Mouse (Mus musculus) heart, embryonic 10.5 days (tissue): Measurements from ENCODE around the gene Paqr3. TPM values are rescaled to one million over a fixed set of nuclear protein-coding genes. Genes with fewer than 3 reads are reported as not detected.

Experiments
- DNase-seq: peaks from one replicate; pipeline ENCODE4 v3.0.0-alpha.2; 2017; ENCODE audit warnings: low spot score
- H3K27ac ChIP-seq: fragments of 300-500 bp; sonication (generic); 2 replicates; pipeline ENCODE4 v1.5.1; 2016; ENCODE audit warnings: mild to moderate bottlenecking
- H3K27me3 ChIP-seq: fragments of 300-500 bp; sonication (generic); 2 replicates; pipeline ENCODE4 v1.6.1; 2016; ENCODE audit warnings: mild to moderate bottlenecking; ENCODE audit not compliant: poor library complexity, insufficient read depth, severe bottlenecking
- H3K36me3 ChIP-seq: fragments of 300-500 bp; sonication (generic); 2 replicates; pipeline ENCODE4 v1.6.1; 2016; ENCODE audit warnings: mild to moderate bottlenecking, moderate library complexity
- H3K4me1 ChIP-seq: fragments of 300-500 bp; sonication (generic); 2 replicates; pipeline ENCODE4 v1.6.1; 2016; ENCODE audit warnings: mild to moderate bottlenecking
- H3K4me3 ChIP-seq: fragments of 300-500 bp; sonication (generic); 2 replicates; pipeline ENCODE4 v1.5.1; 2016; ENCODE audit warnings: mild to moderate bottlenecking, moderate library complexity
- H3K9me3 ChIP-seq: fragments of 300-500 bp; sonication (generic); 2 replicates; pipeline ENCODE4 v1.6.1; 2016; ENCODE audit warnings: mild to moderate bottlenecking, moderate library complexity
- WGBS: fragments of 180-500 bp; shearing (Covaris S2); methylation state at CpG from one replicate; pipeline ENCODE4 v1.1.7; 2016; 5-methylcytosine and 5-hydroxymethylcytosine counted together
- polyA plus RNA-seq: library from polyadenylated mRNA; unstranded; fragments of >200 nt; fragmentation: Nextera tagmentation; extraction: Ambion mirVana; gene quantifications from 2 replicates; pipeline ENCODE4 v1.2.1, GENCODE M21; 2016

The Paqr3 gene
- polyA plus RNA-seq = 2.6 and 6.1 TPM in 2 replicates

- DNase-seq = peak; percentile 99
- WGBS = under 1% methylated on average over 61 of the region's 62 CpGs
- Histone ChIP-seq H3K4me1 (peaks cover 4% of the 10 kb centered on the region), H3K9me3 (no peaks in the 10 kb centered on the region), H3K27me3 (no peaks in the 10 kb centered on the region), H3K36me3 (no peaks in the 10 kb centered on the region), H3K27ac (peak within 1 kb of the TSS; percentile 84), H3K4me3 (peak within 1 kb of the TSS; percentile 77)
Observed at GRCm38 (mm10) chr5:97111207-97111910, at the start of gene Paqr3. Gene Paqr3 (minus strand): TSS chr5:97111596.

- no peaks in the 10 kb centered on the region for H3K27me3 ChIP-seq
- H3K4me3 ChIP-seq = no peak overlapping the region
- no peaks in the 10 kb centered on the region for H3K36me3 ChIP-seq
- no peaks in the 10 kb centered on the region for H3K4me1 ChIP-seq
- DNase-seq = no peak
- H3K27ac ChIP-seq = no peak overlapping the region
- WGBS = 51% methylated on average over 1 of the region's 1 CpGs
- no peaks in the 10 kb centered on the region for H3K9me3 ChIP-seq
Observed at GRCm38 (mm10) chr5:97154688-97155087, 43.3 kb upstream of the Paqr3 start.

GRCm38 (mm10) chr5:97135331-97135730 lies 23.9 kb upstream of the Paqr3 start:
- H3K27ac ChIP-seq = no peak overlapping the region
- 78% methylated on average over 2 of the region's 2 CpGs for WGBS
- H3K9me3 ChIP-seq = no peaks in the 10 kb centered on the region

GRCm38 (mm10) chr5:97129589-97129988 lies 18.2 kb upstream of the Paqr3 start:
- no peaks in the 10 kb centered on the region for H3K4me1 ChIP-seq
- H3K4me3 ChIP-seq = no peak overlapping the region
- WGBS = 87% methylated on average over 2 of the region's 2 CpGs
- no peak overlapping the region for H3K27ac ChIP-seq
- H3K27me3 ChIP-seq = no peaks in the 10 kb centered on the region
- H3K9me3 ChIP-seq = no peaks in the 10 kb centered on the region
- no peaks in the 10 kb centered on the region for H3K36me3 ChIP-seq
- no peak for DNase-seq

More at GRCm38 (mm10) chr5:97135331-97135730, 23.9 kb upstream of the Paqr3 start:
- Histone ChIP-seq H3K4me1 (no peaks in the 10 kb centered on the region), H3K4me3 (no peak overlapping the region), H3K36me3 (no peaks in the 10 kb centered on the region), H3K27me3 (no peaks in the 10 kb centered on the region)
- no peak for DNase-seq

- no peak for DNase-seq
- no peaks in the 10 kb centered on the region for H3K36me3 ChIP-seq
- WGBS = 48% methylated on average over 21 of the region's 21 CpGs
- H3K4me3 ChIP-seq = no peak overlapping the region
- no peaks in the 10 kb centered on the region for H3K4me1 ChIP-seq
- no peaks in the 10 kb centered on the region for H3K27me3 ChIP-seq
- H3K9me3 ChIP-seq = no peaks in the 10 kb centered on the region
- H3K27ac ChIP-seq = no peak overlapping the region
Observed at GRCm38 (mm10) chr5:97128242-97129226, 17.1 kb upstream of the Paqr3 start.

- DNase-seq = no peak
- H3K36me3 ChIP-seq = no peaks in the 10 kb centered on the region
- 80% methylated on average over 6 of the region's 6 CpGs for WGBS
- no peak overlapping the region for H3K27ac ChIP-seq
- no peaks in the 10 kb centered on the region for H3K27me3 ChIP-seq
- H3K4me3 ChIP-seq = no peak overlapping the region
- no peaks in the 10 kb centered on the region for H3K4me1 ChIP-seq
- H3K9me3 ChIP-seq = no peaks in the 10 kb centered on the region
Observed at GRCm38 (mm10) chr5:97127284-97127683, 15.9 kb upstream of the Paqr3 start.

GRCm38 (mm10) chr5:97126005-97126404 lies 14.6 kb upstream of the Paqr3 start:
- H3K4me3 ChIP-seq = no peak overlapping the region
- no peak overlapping the region for H3K27ac ChIP-seq
- no peaks in the 10 kb centered on the region for H3K27me3 ChIP-seq
- WGBS = 18% methylated on average over 4 of the region's 4 CpGs
- H3K4me1 ChIP-seq = no peaks in the 10 kb centered on the region
- no peak for DNase-seq
- no peaks in the 10 kb centered on the region for H3K9me3 ChIP-seq
- H3K36me3 ChIP-seq = no peaks in the 10 kb centered on the region

- H3K27me3 ChIP-seq = no peaks in the 10 kb centered on the region
- WGBS = 69% methylated on average over 10 of the region's 10 CpGs
Observed at GRCm38 (mm10) chr5:97125459-97125970, 14.1 kb upstream of the Paqr3 start.

GRCm38 (mm10) chr5:97124977-97125376 lies 13.6 kb upstream of the Paqr3 start:
- no peaks in the 10 kb centered on the region for H3K36me3 ChIP-seq

More at GRCm38 (mm10) chr5:97125459-97125970, 14.1 kb upstream of the Paqr3 start:
- Histone ChIP-seq H3K36me3 (no peaks in the 10 kb centered on the region), H3K4me1 (no peaks in the 10 kb centered on the region), H3K27ac (no peak overlapping the region), H3K4me3 (no peak overlapping the region), H3K9me3 (no peaks in the 10 kb centered on the region)
- DNase-seq = no peak

GRCm38 (mm10) chr5:97110697-97111096 lies 699 bp downstream of the Paqr3 start:
- 25% methylated on average over 5 of the region's 5 CpGs for WGBS
- no peaks in the 10 kb centered on the region for H3K9me3 ChIP-seq
- peak overlapping the region; percentile 77 for H3K4me3 ChIP-seq
- no peak overlapping the region for H3K27ac ChIP-seq
- H3K27me3 ChIP-seq = no peaks in the 10 kb centered on the region
- DNase-seq = no peak
- no peaks in the 10 kb centered on the region for H3K36me3 ChIP-seq
- peaks cover 4% of the 10 kb centered on the region for H3K4me1 ChIP-seq

More at GRCm38 (mm10) chr5:97124977-97125376, 13.6 kb upstream of the Paqr3 start:
- Histone ChIP-seq H3K27me3 (no peaks in the 10 kb centered on the region), H3K4me3 (no peak overlapping the region), H3K4me1 (no peaks in the 10 kb centered on the region), H3K9me3 (no peaks in the 10 kb centered on the region), H3K27ac (no peak overlapping the region)
- WGBS = 75% methylated on average over 12 of the region's 12 CpGs
- DNase-seq = no peak

- DNase-seq = no peak
- H3K27ac ChIP-seq = no peak overlapping the region
- no peaks in the 10 kb centered on the region for H3K9me3 ChIP-seq
- H3K27me3 ChIP-seq = no peaks in the 10 kb centered on the region
- WGBS = 64% methylated on average over 2 of the region's 2 CpGs
- peaks cover 4% of the 10 kb centered on the region for H3K4me1 ChIP-seq
- H3K4me3 ChIP-seq = no peak overlapping the region
- no peaks in the 10 kb centered on the region for H3K36me3 ChIP-seq
Observed at GRCm38 (mm10) chr5:97110133-97110532, 1.3 kb downstream of the Paqr3 start.

GRCm38 (mm10) chr5:97108333-97108732 lies 3.1 kb downstream of the Paqr3 start:
- no peak for DNase-seq
- peaks cover 4% of the 10 kb centered on the region for H3K4me1 ChIP-seq
- 87% methylated on average over 5 of the region's 5 CpGs for WGBS

GRCm38 (mm10) chr5:97099954-97100353 lies 11.4 kb downstream of the Paqr3 start:
- H3K27ac ChIP-seq = no peak overlapping the region
- no peaks in the 10 kb centered on the region for H3K27me3 ChIP-seq
- 87% methylated on average over 8 of the region's 8 CpGs for WGBS
- H3K36me3 ChIP-seq = 0 out of 2 replicates have a peak, but pooled peaks cover 6% of the 10 kb centered on the region
- H3K4me3 ChIP-seq = no peak overlapping the region
- H3K9me3 ChIP-seq = no peaks in the 10 kb centered on the region
- peaks cover 5% of the 10 kb centered on the region for H3K4me1 ChIP-seq
- DNase-seq = no peak

More at GRCm38 (mm10) chr5:97108333-97108732, 3.1 kb downstream of the Paqr3 start:
- Histone ChIP-seq H3K4me3 (no peak overlapping the region), H3K27ac (no peak overlapping the region), H3K36me3 (no peaks in the 10 kb centered on the region), H3K27me3 (no peaks in the 10 kb centered on the region), H3K9me3 (no peaks in the 10 kb centered on the region)
